Mouse (Mus musculus) cerebellum, adult 8-10 months (tissue): ENCODE measurements around the gene Fam240b.
"Not testable (repeated sequence)": the region's sequence is repeated elsewhere in the genome, so short reads cannot be mapped to it uniquely, and the experiment has no call there.

ENCODE experiments used
- DNase-seq: peaks from one replicate; pipeline ENCODE4 v3.0.0; 2022

The Fam240b gene

DNA sequence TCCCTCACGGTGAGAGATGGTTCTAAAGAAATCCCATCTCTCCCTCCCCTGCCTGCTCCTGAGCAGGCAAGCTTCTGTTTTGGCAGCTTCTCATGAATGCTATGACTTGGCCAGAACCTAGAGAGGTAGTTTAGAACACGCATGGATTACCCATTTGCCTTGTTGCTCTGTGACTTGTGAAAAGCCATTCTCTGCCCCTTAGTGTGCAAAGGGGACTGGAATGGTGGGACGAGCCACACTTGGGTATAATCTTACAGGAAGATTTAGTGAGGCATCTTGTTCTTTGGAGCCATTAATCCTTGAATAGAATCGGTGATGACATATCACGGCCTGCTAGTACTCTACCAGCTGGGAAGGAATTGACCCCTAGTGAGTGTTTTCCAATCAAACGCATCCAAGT, at the start of gene Fam240b:
Fam240b (minus strand) TSS at position 101 of the 400 bp plus-strand sequence.
- DNase-seq, result no peak

DNA sequence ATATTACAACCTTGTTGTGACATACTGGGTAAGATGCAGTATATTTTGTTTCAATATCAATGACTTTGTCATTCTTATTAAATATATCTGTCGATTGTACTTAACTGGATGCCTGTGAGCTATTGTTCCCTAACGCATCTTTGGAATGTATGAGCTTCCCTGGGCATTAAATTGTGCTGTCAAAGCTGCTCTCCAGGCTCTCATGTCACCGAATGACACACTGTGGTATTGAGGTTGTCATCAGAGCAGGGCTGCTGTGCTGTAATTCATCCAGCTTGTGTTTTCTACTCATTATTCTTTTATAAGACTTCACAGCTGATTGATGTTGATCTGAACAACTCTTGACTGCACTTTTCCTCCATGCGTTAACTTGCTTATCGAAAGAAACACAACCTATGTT, 32.5 kb upstream of the Fam240b start:
- no peak for DNase-seq

DNA sequence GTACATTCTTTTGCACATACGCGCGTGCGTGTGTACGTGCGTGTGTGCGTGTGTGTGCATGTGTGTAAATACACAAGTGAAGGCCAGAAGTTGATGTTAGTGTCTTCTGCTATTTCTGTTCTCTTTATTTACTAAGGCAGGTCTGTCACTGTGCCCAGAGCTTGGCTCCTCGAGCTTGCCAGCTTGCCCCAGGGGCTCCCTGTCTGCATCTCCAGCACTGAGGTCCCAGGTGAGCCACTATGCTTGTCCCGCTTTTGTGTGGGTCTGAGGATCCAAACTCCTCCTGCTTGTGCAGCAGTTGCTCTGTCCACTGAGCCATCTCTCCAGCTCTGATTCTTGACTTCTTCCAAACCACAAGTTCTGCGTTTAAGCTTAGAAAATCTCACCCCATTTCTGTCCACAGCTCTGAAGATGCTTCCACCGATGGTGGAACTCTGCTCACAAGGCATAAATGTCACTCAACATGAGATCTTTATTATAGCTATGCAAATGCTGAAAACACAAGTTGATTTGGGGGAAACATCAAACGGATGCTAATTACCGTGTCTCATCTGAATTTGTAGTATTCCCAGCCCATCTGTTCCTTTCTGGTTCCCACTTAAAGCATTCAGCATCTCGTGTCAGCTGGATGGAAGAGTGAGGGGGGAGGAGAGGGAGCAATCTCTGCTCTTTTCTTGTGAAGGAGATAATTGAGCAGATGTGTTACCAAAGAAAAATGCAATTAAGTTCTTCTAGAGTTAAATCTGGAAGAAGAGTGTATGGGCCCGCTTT, 29.1 kb upstream of the Fam240b start:
- DNase-seq, result no peak

DNA sequence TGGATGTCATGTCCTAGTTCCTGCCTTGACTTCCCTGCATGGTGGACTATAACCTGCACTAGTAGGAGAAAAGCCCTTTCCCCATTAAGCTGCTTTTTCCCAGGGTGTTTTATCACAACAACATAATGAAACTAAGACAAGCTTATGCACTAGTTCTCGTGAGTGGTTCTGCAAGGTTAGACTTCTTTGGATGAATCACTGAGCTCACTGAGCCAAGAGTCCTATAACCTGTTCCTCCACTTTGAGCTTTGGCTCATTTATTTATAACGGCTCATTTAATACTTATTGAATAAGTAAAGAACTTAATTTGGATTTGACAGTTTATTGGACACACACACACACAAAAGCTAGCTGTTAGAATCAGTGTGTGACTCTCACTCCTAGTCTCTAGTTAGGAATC, 16.7 kb upstream of the Fam240b start:
- no peak for DNase-seq

DNA sequence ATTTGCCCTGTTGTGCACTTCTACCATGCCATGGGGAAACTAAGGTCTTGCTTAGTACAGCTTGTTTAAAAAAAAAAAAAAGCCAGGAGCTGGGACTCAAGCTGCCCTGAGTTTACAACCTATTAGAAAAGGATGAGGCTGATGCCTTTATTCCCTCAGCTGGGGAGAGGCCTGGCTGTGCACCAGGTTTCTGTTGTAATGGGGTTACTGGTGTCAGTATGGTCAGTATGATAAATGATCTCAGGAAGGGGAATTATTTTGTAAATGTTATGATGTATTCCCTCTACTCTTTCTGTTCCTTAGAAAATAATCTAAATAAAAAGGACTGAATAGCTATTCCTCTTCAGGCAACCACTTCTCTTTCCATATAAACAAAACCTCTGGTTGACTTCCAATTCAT, 14.0 kb upstream of the Fam240b start:
- no peak for DNase-seq

DNA sequence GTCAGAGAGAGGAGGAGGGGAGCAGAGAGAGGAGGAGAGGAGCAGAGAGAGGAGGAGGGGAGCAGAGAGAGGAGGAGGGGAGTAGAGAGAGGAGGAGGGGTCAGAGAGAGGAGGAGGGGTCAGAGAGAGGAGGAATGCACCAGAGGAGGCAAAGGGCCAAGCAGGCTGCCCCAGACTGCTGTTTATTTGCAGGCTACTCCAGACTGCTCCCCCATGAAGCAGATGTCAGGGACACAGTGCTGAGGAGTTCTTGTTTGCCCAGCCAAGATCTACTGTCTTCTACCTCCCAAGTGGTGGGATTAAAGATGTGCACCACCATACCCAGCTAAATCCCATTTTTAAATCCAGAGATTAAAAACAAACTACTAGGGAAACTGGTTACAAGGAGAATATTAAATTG, 9.8 kb upstream of the Fam240b start:
- no peak for DNase-seq

DNA sequence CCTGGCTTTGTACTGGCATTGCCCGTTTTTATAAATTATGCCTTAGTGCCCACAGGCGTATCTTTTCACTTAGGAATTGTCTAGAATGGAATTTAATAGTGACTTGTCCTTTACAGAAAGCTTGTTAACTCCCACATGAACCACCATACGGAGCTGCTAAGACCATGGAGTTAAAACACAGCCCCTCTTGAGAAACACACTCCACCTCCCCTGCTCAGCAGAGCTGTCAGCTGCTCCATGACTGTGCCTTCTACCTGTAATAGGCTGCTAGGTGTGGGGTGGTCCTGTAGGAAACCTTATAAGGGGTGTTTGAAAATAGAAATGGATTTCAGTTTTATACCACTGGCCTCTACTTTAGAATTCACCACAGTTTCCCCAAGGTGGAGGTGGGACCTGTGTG, 5.2 kb upstream of the Fam240b start:
- no peak for DNase-seq

DNA sequence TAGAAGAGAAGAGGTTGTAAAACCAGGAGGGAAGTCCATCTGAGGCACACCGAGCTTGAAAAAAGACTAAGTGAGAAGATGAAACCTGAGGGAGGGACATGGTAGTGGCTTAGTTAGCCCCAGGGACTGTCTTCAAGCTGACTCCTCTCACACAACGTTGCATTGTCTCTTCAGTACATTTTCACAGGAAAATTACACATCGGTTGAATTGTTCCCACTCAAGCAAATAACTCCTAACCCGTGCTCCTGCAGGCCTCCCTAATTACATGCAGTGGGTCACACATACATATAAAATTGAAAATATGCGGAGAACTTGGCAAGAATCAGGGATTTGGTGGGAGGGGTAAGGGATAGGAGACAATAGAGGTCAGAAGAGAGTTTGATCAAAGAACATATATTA, 4.0 kb downstream of the Fam240b start:
- no peak for DNase-seq

DNA sequence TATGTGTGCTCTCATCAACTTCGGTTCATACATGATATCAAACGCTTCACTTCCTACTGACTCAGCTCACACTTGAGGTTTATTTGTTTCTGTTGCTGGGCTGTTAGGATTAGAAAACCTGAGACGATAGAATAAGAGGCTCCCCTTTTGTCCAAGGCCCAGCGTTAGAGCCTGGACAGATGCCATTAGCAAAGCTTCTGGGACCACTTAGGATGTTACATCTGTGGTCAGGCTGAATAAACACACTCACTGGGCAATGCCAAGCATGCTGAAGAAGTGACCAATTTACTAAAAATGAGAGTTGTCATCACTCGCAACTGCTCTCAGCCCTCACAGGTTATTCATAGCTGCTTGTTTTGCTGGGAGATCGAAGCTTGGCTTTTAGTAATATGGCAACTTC, 7.7 kb downstream of the Fam240b start:
- no peak for DNase-seq

DNA sequence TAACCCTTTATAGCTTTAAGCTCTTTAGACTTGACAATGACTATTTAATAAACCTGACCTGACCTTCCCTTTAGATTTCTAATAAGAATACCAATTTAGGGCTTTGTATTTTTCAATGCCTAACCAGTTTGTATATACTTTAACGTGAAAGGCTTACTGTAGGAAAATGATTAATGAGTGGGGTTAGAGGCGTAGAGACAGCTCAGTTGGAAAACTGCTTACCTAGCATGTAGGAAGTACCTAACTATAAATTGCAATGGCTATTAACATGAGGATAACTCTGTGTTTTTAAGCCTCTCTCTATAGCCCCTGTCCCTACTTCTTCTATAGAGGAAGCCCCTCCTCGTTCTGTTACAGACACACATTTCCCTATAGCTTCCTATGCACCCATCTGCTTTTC, 17.6 kb downstream of the Fam240b start:
- DNase-seq, result no peak

DNA sequence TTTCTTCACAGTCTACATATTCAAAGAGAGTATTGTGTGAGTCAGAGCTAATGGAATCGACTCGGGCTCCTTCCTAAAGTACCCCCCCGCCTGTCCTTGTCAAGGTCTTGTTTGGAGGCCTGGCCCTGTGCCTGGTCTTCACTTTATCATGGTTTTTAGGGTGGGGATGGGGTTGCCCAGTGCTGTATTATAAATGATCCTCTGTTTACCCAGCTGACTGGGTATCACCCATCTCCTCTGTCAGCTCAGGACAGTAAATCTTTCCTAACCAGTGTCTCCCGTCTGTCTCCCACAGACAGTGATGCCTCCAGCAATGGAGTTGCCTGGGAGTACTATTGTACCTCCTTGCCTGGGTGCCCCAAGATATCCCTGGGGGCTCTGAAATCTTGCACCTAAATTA, 19.6 kb downstream of the Fam240b start:
- no peak for DNase-seq

DNA sequence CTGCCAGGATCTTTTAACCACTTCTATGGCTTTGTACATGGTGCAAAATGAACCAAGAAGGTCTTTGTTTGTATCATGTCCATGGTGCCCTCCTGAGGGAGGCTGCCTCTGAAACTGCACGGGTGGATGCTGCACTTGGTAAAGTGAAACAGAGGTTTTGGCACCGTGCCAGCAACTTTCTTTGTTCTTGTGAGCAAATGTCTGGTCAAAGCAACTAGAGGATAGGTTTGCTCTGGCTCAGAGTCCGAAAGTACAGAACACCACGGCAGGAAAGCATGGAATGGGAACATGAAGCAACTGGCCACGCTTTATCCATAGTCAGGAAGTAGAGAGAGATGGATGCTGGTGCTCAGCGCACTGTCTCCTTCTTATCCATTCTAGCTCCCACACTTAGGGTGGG, 29.7 kb downstream of the Fam240b start:
- DNase-seq, result no peak

DNA sequence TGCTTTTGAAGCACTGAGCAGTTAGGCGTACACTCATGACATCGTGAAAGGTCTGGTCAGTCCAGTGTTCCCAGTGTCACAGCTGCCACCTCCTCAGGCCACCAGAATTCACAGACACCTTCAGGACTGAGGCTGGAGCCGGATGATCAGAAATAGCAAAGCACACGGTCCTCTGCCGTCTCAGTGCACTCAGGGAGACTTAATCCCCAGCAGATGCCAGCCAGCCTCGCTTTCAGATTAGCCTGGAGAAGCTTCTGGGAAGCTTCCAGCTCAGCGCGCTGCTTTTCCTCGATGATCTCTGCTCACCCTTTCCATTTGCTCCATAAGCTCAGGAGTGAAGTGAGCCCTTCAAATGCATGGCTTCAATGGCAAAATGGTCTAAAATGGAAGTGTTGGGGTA, 32.4 kb downstream of the Fam240b start:
- peak; percentile 29 for DNase-seq

DNA sequence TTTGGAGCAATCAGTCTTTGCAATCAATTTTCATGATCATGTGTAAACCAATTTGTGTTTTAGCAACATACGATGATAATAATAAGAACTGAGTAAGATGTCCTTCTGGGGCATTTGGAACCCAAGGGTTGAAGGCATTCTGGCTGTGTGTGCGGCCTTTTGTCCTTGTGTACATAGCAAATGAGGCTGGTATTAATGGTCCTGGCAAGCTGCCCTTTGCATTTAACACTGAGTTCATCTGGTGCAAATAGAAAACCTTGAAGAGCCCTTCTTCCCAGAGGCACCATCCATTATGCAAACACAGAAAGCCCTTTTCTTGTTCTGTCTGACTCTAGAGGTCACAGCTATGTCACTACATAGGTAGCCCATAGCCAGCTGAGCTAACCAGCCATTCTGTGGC, 35.0 kb downstream of the Fam240b start:
- DNase-seq, result no peak

DNA sequence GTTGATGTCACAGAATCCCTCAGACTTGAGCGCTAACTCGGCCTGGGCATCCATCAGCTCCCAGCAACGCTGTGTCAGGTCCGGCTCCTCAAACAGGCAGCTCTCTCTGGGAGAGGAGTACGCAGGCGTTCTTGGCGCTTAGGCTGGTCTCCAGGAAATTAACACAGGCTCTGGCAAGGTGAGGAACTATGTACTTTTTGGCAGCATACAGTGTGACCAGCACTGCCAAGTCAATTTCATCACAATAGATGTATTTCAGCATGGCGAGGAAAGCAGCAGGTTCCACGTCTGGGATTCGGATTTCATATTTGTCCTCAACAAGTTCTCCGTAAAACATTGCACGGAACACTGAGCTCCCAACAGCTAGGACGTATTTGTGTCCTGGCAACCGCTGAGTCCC, 39.4 kb downstream of the Fam240b start:
- no peak for DNase-seq

DNA sequence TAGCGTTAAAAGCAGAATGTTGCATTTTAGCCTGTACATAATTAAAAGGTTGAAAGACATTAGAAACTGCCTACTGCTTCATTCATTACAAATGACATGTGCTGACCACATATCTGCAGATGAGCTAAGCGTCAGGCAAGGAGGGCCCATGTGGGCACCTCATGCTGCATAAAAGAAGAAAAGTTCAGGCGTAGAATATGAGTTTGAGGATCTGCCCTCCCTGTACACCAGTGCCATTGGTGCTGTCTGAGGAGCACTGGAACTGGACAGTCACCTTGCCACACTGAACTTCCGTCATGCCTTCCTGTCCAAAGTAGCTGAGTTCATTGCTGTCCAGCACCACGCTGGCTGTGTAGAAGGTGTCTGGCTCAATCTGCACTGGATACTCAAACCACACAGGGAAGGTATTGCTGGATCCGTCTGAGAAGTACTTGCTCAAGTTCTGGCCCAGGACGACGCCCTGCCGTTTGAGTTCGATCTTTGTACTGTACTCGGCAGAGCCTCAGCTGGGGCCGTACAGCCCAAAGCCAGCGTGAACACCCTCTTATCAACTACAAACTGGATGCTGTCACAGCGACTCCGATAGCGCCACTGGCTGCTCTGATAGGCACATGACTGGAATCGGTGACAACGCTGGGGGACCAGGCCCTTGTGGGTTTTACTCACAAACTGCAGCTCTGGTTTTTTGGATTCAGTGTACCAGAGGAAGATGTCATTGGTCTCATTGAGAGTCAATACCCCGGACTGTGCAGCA, 40.2 kb downstream of the Fam240b start:
- not testable (repeated sequence) for DNase-seq

DNA sequence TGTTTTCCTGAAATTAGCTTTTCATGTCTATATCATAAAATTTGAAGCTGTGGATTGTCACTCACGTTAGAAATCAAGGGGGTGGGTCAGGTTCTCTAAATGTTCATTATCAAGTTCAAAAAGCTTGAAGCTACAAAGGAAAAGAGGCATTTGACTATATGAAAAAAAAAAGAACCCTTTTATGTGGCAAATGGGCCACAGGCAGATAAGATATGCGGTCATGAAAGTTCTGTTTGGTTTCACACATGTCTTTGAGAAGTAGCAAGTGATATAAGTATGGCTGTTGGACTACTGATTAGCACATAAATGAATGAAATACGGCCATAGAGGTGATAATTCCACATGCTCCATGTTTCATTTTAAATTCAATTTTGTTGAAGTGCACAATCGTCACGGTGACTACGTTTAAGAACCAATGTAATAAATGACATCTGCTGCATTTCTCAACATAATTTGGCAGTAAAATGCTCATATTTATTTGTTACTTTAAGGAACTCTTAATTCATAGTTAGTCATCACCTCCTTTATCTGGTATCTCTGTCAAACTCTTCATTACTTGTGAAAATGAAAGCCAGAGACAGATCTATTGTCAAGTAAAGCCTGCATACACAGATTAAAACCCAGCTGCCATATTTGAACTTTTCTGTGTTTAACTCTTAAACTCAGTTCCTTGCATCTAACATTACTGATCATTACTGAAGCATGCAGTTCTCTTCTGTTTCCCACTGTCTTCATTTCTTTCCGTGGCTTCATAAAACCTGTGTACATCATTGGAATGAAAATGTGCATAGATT, 47.4 kb downstream of the Fam240b start:
- no peak for DNase-seq

DNA sequence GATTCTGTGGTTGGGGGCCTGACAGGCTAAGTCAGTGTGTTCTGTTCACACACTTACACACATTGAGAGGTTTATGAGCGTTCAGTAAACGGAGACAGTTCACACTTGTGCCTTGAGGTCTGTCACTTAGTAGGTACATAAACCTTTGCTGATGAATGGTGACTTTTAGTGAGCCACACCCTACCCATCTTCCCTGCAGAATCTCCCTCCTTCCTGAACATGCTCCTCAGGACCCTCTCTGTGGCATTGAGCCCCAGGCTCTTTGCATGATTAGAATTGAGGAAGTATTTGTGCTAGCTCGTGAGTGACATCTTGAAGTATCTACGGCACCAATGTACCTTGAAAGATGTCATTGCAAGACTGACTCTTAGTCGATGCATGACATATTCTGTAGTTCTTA, 48.9 kb downstream of the Fam240b start:
- no peak for DNase-seq

DNA sequence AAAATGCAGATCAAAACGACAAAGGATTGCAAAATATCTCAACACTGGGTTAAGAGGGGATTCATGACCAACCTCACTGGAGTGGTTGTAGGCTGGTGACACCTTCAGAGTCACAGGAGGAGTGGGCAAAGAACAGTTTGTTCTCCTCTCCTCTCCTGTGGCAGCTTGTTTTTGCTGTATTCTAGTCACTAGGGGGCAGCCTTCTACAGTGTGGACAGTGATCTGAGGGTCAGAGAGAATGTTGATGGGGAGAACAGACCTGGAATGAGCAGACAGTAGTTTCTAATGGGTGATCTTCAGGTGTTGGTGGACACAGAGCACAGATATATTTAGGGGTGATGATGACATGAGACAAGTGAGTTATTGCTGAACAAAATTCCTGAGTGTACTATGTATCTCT, 49.6 kb downstream of the Fam240b start:
- DNase-seq, result no peak

DNA sequence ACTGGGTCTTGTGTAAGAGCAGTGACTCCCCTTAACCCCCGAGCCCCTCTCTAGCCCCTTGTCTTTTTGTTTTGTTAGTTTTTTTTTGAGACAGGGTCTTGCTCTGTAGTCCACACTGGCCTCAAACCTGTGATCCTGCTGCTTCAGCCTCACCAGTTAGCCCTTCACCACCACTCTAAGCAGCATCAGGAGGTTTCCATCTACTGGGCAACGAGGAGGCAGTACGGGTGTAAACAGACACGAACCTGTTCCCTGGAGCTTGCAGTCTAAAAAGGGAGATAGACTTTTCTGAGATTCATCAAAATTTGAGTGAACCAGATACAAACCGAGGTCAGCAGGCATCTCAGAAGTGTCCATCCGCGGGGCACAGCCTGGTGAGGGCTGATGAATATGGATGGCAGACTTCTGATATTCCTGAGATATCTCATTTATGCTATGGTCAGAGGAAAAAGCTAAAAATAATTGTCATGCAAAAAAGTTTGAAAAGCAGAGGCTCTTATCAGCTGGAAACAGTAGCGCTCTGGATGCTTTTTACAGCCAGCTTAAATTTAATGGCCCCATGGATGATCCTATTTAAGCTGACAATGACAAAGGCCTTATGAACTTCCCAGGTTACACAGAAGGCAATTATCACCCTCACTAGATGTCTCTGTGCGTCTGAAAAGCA, 52.2 kb downstream of the Fam240b start:
- no peak for DNase-seq

DNA sequence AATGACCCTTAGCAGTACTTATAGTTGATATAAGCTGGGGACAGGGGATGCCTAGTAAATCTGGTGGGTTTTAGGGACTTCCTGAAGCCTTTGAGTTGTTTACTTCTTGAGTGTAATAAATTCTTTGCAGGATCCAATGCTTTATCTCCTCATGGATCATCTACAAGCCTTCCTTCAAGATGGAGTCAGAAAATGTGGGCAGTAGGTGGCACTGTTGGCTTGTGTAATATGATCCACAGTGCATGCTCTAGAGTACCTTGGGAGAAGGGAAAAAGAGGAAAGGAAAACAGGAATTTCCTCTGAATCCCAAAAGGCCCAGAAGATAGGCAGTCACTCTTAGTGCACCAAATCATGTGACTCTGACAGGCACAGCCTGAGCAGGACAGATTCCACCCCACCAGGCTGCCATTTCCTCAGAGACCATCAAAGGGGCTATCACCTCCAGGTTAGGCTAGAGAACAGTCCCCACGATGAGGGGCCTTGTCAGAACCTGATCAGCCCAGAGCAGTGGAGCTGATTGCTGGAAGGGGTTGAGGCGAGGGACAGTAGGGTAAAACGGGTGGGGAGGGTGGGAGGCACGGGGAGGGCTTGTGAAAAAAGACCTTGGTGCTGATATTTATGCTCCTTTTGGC, 54.2 kb downstream of the Fam240b start:
- peak; percentile 49 for DNase-seq

DNA sequence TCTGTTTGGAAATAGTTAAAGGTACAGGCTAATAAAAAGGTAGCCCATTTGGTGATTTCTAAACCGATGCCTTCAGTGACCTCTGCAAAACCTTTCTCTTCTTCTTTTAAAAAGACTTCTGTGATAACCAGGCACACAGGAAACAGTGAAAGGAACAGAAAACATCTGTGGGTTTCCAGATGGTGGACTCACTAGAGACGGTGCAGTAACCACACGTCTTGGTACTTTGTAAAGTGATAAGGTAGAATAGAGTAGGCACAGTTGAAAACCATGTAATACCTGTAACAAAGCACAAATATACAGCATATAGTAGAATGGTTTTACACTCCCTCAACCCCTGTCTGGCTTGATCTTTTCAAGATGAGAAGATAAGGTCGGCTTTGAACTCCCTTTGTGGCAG, 57.0 kb downstream of the Fam240b start:
- DNase-seq, result no peak

DNA sequence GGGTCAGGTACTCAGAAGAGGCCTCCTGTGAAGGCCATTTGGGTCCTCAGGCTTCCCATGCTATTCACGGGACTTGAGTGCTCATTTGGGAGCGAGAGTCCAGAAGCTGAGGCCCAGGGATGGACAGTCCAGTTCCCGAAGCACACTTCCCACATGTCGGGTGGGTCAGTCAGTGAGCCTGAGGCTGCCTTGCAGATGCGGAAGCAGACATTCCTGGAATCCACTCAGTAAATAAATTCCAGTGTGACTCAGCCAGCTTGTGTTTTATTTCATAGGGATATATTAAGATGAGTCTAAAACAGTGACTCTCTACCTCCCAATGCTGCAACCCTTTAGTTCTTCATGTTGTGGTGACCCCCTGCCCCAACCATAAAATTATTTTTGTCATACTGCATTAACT, 58.1 kb downstream of the Fam240b start:
- no peak for DNase-seq
